Mouse (Mus musculus): ENCODE results near the gene Tmem131l.

DNA sequence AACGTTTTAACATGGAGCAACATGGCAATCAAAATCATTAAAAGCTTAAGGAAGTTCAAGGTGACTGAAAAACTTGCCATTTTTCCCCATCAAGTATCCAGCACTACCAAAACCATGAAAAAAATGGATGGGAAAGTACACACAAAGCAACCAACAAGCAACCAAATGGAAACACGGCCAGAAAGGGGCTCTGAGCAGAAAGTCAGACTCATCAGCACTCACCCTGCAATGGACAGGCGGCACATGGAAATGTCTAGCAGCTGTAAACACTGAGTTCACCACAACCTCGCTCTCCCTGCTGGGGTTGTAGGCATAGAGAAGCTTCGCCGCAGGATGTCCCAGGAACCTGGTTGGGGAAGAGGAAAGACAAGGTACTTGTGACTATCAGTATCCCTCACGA is 77.9 kb downstream of the Tmem131l start:
- TF ChIP-seq CTCF (IDR thresholded peaks at IDR 0.05; ENCODE audit: insufficient read depth, low read length) (no peak), POLR2A (IDR thresholded peaks at IDR 0.05; ENCODE audit: borderline replicate concordance, extremely low read depth, low read depth, low read length) (no peak)

Measured in lung, adult 2 months (tissue).